Mouse (Mus musculus): ENCODE measurements around the gene Gm17359. TPM values are rescaled to one million over a fixed set of nuclear protein-coding genes. Genes with fewer than 3 reads are reported as not detected.
"Not testable (repeated sequence)": the region's sequence is repeated elsewhere in the genome, so short reads cannot be mapped to it uniquely, and the experiment has no call there.

Gene Gm17359
- polyA plus RNA-seq, 1 experiment from 2014 or later = not detected

DNA sequence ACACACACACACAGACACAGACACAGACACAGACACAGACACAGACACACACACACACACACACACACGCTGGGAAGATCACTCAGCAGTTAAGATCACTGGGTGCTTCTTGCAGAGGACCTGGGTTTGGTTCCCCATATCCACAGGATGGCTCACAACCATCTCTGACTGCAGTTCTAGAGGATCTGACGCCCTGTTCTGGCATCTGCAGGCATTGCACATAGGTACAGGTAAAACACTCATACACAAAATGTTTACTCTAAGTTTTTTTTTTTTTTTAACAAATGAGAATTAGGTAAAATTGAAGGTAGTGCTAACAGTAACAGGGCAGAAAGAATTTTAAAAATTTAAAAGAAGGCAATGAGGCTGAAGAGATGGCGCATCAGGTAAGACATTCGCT is 109.7 kb downstream of the Gm17359 start:
- Histone ChIP-seq H3K27ac (ENCODE audit: low read depth, low read length) (no peak overlapping the region), H3K36me3 (ENCODE audit: control insufficient read depth, insufficient read depth, low read length) (no peaks in the 10 kb centered on the region), H3K27me3 (ENCODE audit: control insufficient read depth, insufficient read depth, low read length) (no peaks in the 10 kb centered on the region), H3K9me3 (ENCODE audit: control insufficient read depth, low read length) (no peaks in the 10 kb centered on the region), H3K4me2 (ENCODE audit: low read depth, low read length) (no peak overlapping the region), H3K9ac (replicated peaks; ENCODE audit: low read depth, low read length) (no peak overlapping the region), H3K4me3 (ENCODE audit: low read depth, low read length) (no peak overlapping the region), H3K4me1 (ENCODE audit: control insufficient read depth, insufficient read depth, low read length) (no peaks in the 10 kb centered on the region)
- 94% methylated on average over 4 of the region's 4 CpGs for WGBS
- no peak for ATAC-seq (ENCODE audit: low read depth)

DNA sequence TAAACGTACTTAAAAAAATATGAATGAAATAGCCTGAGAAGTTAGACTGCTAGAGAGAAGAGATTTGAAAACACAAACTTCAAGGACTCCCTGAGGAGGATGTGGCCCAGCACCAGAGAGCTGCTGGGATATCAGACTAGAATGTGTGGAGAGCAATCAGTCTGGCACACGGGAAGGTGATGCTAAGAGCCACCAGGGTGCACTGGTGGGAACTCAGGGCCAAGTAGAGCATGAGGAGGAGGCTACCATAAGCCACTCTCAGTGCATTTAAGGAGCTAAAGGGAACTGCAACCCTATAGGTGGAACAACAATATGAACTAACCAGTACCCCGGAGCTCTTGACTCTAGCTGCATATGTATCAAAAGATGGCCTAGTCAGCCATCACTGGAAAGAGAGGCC is 110.2 kb downstream of the Gm17359 start:
- not testable (repeated sequence) for H3K27ac ChIP-seq (ENCODE audit: low read depth, low read length); H3K9ac ChIP-seq (replicated peaks; ENCODE audit: low read depth, low read length); H3K4me2 ChIP-seq (ENCODE audit: low read depth, low read length); H3K36me3 ChIP-seq (ENCODE audit: control insufficient read depth, insufficient read depth, low read length); ATAC-seq (ENCODE audit: low read depth); H3K4me1 ChIP-seq (ENCODE audit: control insufficient read depth, insufficient read depth, low read length); H3K4me3 ChIP-seq (ENCODE audit: low read depth, low read length); H3K9me3 ChIP-seq (ENCODE audit: control insufficient read depth, low read length); H3K27me3 ChIP-seq (ENCODE audit: control insufficient read depth, insufficient read depth, low read length)
- 70% methylated on average over 2 of the region's 3 CpGs for WGBS

DNA sequence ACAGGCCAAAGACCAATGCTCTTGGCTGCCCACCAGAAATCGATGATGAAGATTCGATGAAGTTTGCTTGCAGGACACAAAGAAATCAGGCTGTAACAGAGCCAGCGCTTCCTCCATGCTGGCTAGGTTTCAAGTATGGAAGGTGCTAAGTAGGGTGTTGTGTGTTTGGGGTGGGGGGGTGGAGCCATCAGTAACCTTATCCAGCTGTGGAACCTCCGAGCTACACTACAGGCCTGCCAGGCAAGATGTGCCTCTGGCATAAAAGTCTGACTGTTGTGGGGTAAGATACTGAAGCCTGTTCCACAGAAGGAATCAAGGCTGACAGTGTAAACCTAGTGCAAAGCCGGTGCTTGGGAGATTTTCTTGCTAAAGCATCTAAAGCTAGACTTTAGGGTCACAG is 112.0 kb downstream of the Gm17359 start:
- Histone ChIP-seq H3K27ac (ENCODE audit: low read depth, low read length) (no peak overlapping the region), H3K4me2 (ENCODE audit: low read depth, low read length) (no peak overlapping the region), H3K4me3 (ENCODE audit: low read depth, low read length) (no peak overlapping the region), H3K9me3 (ENCODE audit: control insufficient read depth, low read length) (no peaks in the 10 kb centered on the region), H3K4me1 (ENCODE audit: control insufficient read depth, insufficient read depth, low read length) (no peaks in the 10 kb centered on the region), H3K36me3 (ENCODE audit: control insufficient read depth, insufficient read depth, low read length) (no peaks in the 10 kb centered on the region), H3K27me3 (ENCODE audit: control insufficient read depth, insufficient read depth, low read length) (no peaks in the 10 kb centered on the region), H3K9ac (replicated peaks; ENCODE audit: low read depth, low read length) (no peak overlapping the region)
- ATAC-seq (ENCODE audit: low read depth) = no peak
- WGBS = 88% methylated on average over 5 of the region's 5 CpGs

DNA sequence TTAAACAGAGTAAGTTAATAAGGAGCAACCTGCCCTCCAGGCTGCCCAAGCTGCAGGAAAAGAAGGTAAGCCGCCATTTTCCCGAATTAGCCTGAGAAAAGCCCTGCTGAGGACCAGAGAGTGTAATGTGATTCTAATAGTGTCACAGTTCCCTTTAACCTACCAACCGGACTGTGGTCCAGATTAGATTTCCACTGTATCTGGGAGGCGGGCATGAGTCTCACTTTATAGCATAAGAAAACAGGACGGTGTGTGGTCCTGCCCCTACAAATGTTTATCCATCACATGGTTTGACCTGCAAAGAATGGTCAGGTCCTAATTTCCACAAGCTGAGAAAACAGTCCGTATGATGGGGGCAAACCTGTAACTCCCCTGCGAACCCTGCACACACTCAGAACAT is 112.9 kb downstream of the Gm17359 start:
- no peak overlapping the region for H3K27ac ChIP-seq (ENCODE audit: low read depth, low read length)
- H3K9me3 ChIP-seq (ENCODE audit: control insufficient read depth, low read length) = no peaks in the 10 kb centered on the region
- no peak for ATAC-seq (ENCODE audit: low read depth)
- no peak overlapping the region for H3K9ac ChIP-seq (replicated peaks; ENCODE audit: low read depth, low read length)
- WGBS = 80% methylated on average over 7 of the region's 7 CpGs
- no peaks in the 10 kb centered on the region for H3K4me1 ChIP-seq (ENCODE audit: control insufficient read depth, insufficient read depth, low read length)
- no peaks in the 10 kb centered on the region for H3K36me3 ChIP-seq (ENCODE audit: control insufficient read depth, insufficient read depth, low read length)
- H3K4me3 ChIP-seq (ENCODE audit: low read depth, low read length) = no peak overlapping the region
- H3K27me3 ChIP-seq (ENCODE audit: control insufficient read depth, insufficient read depth, low read length) = no peaks in the 10 kb centered on the region
- no peak overlapping the region for H3K4me2 ChIP-seq (ENCODE audit: low read depth, low read length)

GRCm38 (mm10) chr3:79452696-79453263 is 116.3 kb downstream of the Gm17359 start:
- peak; percentile 71; the same call in 1 of the 2 replicates for ATAC-seq (ENCODE audit: low read depth)
- Histone ChIP-seq H3K4me2 (ENCODE audit: low read depth, low read length) (no peak overlapping the region), H3K4me1 (ENCODE audit: control insufficient read depth, insufficient read depth, low read length) (no peaks in the 10 kb centered on the region)

GRCm38 (mm10) chr3:79455761-79456160 is 119.3 kb downstream of the Gm17359 start:
- no peaks in the 10 kb centered on the region for H3K4me1 ChIP-seq (ENCODE audit: control insufficient read depth, insufficient read depth, low read length)
- H3K4me3 ChIP-seq (ENCODE audit: low read depth, low read length) = no peak overlapping the region
- H3K36me3 ChIP-seq (ENCODE audit: control insufficient read depth, insufficient read depth, low read length) = peaks cover 15% of the 10 kb centered on the region; the same call in 1 of the 2 replicates
- no peaks in the 10 kb centered on the region for H3K9me3 ChIP-seq (ENCODE audit: control insufficient read depth, low read length)
- no peak overlapping the region for H3K9ac ChIP-seq (replicated peaks; ENCODE audit: low read depth, low read length)
- no peak for ATAC-seq (ENCODE audit: low read depth)
- no peak overlapping the region for H3K4me2 ChIP-seq (ENCODE audit: low read depth, low read length)
- no peak overlapping the region for H3K27ac ChIP-seq (ENCODE audit: low read depth, low read length)
- 45% methylated on average over 11 of the region's 11 CpGs for WGBS
- no peaks in the 10 kb centered on the region for H3K27me3 ChIP-seq (ENCODE audit: control insufficient read depth, insufficient read depth, low read length)

More at GRCm38 (mm10) chr3:79452696-79453263, 116.3 kb downstream of the Gm17359 start:
- Histone ChIP-seq H3K4me3 (ENCODE audit: low read depth, low read length) (no peak overlapping the region), H3K9ac (replicated peaks; ENCODE audit: low read depth, low read length) (no peak overlapping the region), H3K27me3 (ENCODE audit: control insufficient read depth, insufficient read depth, low read length) (no peaks in the 10 kb centered on the region), H3K36me3 (ENCODE audit: control insufficient read depth, insufficient read depth, low read length) (no peaks in the 10 kb centered on the region), H3K27ac (ENCODE audit: low read depth, low read length) (no peak overlapping the region), H3K9me3 (ENCODE audit: control insufficient read depth, low read length) (no peaks in the 10 kb centered on the region)
- 23% methylated on average over 13 of the region's 14 CpGs for WGBS

- 93% methylated on average over 14 of the region's 14 CpGs for WGBS
- no peaks in the 10 kb centered on the region for H3K27me3 ChIP-seq (ENCODE audit: control insufficient read depth, insufficient read depth, low read length)
Observed at GRCm38 (mm10) chr3:79458651-79459275, 122.3 kb downstream of the Gm17359 start.

GRCm38 (mm10) chr3:79469440-79469839 is 133.0 kb downstream of the Gm17359 start:
- H3K36me3 ChIP-seq (ENCODE audit: control insufficient read depth, insufficient read depth, low read length) = no peaks in the 10 kb centered on the region
- H3K9me3 ChIP-seq (ENCODE audit: control insufficient read depth, low read length) = 0 out of 2 replicates have a peak, but pooled peaks cover 2% of the 10 kb centered on the region
- H3K4me1 ChIP-seq (ENCODE audit: control insufficient read depth, insufficient read depth, low read length) = 0 out of 2 replicates have a peak, but pooled peaks cover 3% of the 10 kb centered on the region
- ATAC-seq (ENCODE audit: low read depth) = no peak
- WGBS = 98% methylated on average over 5 of the region's 5 CpGs
- no peaks in the 10 kb centered on the region for H3K27me3 ChIP-seq (ENCODE audit: control insufficient read depth, insufficient read depth, low read length)
- no peak overlapping the region for H3K4me2 ChIP-seq (ENCODE audit: low read depth, low read length)
- H3K27ac ChIP-seq (ENCODE audit: low read depth, low read length) = no peak overlapping the region
- H3K9ac ChIP-seq (replicated peaks; ENCODE audit: low read depth, low read length) = no peak overlapping the region
- no peak overlapping the region for H3K4me3 ChIP-seq (ENCODE audit: low read depth, low read length)

More at GRCm38 (mm10) chr3:79458651-79459275, 122.3 kb downstream of the Gm17359 start:
- H3K36me3 ChIP-seq (ENCODE audit: control insufficient read depth, insufficient read depth, low read length) = peaks cover 20% of the 10 kb centered on the region; the same call in 1 of the 2 replicates
- H3K4me1 ChIP-seq (ENCODE audit: control insufficient read depth, insufficient read depth, low read length) = no peaks in the 10 kb centered on the region
- no peak overlapping the region for H3K27ac ChIP-seq (ENCODE audit: low read depth, low read length)
- H3K9ac ChIP-seq (replicated peaks; ENCODE audit: low read depth, low read length) = no peak overlapping the region
- no peaks in the 10 kb centered on the region for H3K9me3 ChIP-seq (ENCODE audit: control insufficient read depth, low read length)
- ATAC-seq (ENCODE audit: low read depth) = no peak
- H3K4me2 ChIP-seq (ENCODE audit: low read depth, low read length) = no peak overlapping the region
- H3K4me3 ChIP-seq (ENCODE audit: low read depth, low read length) = no peak overlapping the region

DNA sequence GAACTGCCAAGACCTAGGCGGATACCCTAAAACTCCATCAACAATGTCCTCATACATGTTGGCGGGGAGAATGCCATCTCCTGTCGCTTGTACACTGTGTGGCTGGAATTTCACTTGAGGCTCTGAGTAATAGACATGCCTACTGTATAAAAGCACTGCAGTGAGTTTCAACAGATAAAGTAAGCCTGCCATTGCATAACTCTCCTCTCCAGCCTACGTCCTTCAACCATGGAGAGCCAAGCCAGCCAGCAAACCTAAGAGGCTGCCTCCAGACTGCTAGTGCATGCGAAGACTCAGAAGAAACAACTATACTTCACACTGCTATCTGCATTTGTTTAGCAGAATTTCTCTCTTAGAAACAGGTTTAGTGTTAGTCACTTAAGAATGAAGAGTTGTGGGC is 135.9 kb downstream of the Gm17359 start:
- WGBS = 97% methylated on average over 5 of the region's 5 CpGs
- no peaks in the 10 kb centered on the region for H3K9me3 ChIP-seq (ENCODE audit: control insufficient read depth, low read length)
- no peak overlapping the region for H3K27ac ChIP-seq (ENCODE audit: low read depth, low read length)
- H3K27me3 ChIP-seq (ENCODE audit: control insufficient read depth, insufficient read depth, low read length) = no peaks in the 10 kb centered on the region
- no peak overlapping the region for H3K9ac ChIP-seq (replicated peaks; ENCODE audit: low read depth, low read length)
- no peak for ATAC-seq (ENCODE audit: low read depth)
- no peak overlapping the region for H3K4me2 ChIP-seq (ENCODE audit: low read depth, low read length)
- H3K4me3 ChIP-seq (ENCODE audit: low read depth, low read length) = no peak overlapping the region
- H3K4me1 ChIP-seq (ENCODE audit: control insufficient read depth, insufficient read depth, low read length) = peaks cover 10% of the 10 kb centered on the region; the same call in 1 of the 2 replicates
- H3K36me3 ChIP-seq (ENCODE audit: control insufficient read depth, insufficient read depth, low read length) = no peaks in the 10 kb centered on the region
